19 mouse cellular contexts compared by ENCODE assay signal in the genomic region with DNA sequence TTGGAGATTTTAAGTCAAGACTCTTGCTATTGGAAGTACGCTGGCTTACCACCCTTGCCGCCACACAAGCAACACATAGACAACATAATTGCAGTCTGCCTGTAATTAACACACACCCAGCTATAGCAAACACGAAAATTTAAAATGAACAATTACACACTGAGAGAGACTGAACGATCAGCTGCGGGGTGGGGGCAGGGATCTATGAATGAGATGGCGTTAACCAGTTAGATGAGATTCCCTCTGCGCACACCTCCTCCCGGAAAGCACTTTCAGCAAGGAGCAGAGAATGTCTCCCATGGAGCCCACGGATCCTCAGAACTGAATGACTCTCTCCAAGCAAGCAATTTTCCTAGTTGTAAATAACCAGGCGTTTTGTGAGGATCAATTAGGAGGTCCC.
"Had no signal": no experiment of that assay in that cellular context is flagged by ENCODE, and none has a peak within 500 bp of the region (broad histone marks: within the 10 kb centered on the region; RNA-seq: fewer than 3 reads in every experiment).

No protein-coding gene starts in this region.

- H3K4me1 ChIP-seq: limb, embryonic 10.5 days had no signal

- H3K4me3 ChIP-seq: limb, embryonic 10.5 days; limb, embryonic 13.5 days; liver, embryonic 12.5 days; liver, embryonic 15.5 days; lung, embryonic 15.5 days; megakaryocyte, embryonic 14.5 days; midbrain, embryonic 10.5 days; midbrain, embryonic 13.5 days; myocyte had no signal

- H3K27me3 ChIP-seq: limb, embryonic 13.5 days; liver, embryonic 12.5 days; liver, embryonic 15.5 days; lung, embryonic 15.5 days; megakaryocyte, embryonic 14.5 days; midbrain, embryonic 13.5 days had no signal

- H3K4me2 ChIP-seq: limb, embryonic 13.5 days; liver, embryonic 12.5 days; liver, embryonic 15.5 days; lung, embryonic 15.5 days; midbrain, embryonic 13.5 days had no signal

- H3K27ac ChIP-seq: limb, embryonic 10.5 days; limb, embryonic 13.5 days; liver, embryonic 12.5 days; liver, embryonic 15.5 days; lung, embryonic 15.5 days; midbrain, embryonic 10.5 days; midbrain, embryonic 13.5 days had no signal

- H3K9me3 ChIP-seq: limb, embryonic 10.5 days; liver, embryonic 12.5 days; liver, embryonic 15.5 days; lung, embryonic 15.5 days; megakaryocyte, embryonic 14.5 days; midbrain, embryonic 10.5 days; midbrain, embryonic 13.5 days had no signal

- H3K9ac ChIP-seq: limb, embryonic 13.5 days; liver, embryonic 12.5 days; liver, embryonic 15.5 days; lung, embryonic 15.5 days; midbrain, embryonic 13.5 days had no signal

- ATAC-seq: liver, embryonic 12.5 days; midbrain, embryonic 13.5 days; midbrain, embryonic 16.5 days had no signal

- DNase-seq: kidney, postnatal 10 days; kidney, postnatal 4 days; layer of hippocampus, adult 9-11 months; liver; lung, adult 18-20 months; lung, postnatal 10 days; lung, postnatal 36 days; thymus, adult 18-20 months; thymus, postnatal 36 days had no signal

- H3K36me3 ChIP-seq: limb, embryonic 10.5 days; liver, embryonic 12.5 days; liver, embryonic 15.5 days; lung, embryonic 15.5 days; midbrain, embryonic 13.5 days had no signal
